10 mouse cellular contexts compared by ENCODE assay signal in the genomic region with DNA sequence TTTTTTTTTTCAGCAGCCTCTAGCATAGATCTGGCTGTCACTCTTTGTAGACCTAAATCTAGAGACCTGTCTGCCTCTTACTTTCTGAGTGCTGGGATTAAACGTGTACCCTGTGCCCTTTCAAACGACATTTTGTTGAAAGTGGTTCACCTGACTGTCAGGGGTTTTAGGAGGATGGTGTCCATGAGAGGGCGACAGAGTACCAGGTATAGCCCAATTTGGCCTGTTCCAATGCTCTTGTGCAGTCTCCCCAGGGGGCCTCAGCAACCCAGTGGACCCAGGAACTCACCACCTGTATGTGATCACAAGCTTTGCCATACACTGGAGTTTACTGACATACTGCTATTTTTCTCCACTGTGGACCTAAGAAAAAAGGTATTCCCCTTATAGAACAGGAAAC. TPM values are rescaled to one million over a fixed set of nuclear protein-coding genes. Genes with fewer than 3 reads are reported as not detected.
DNase-seq lines count a peak whose midpoint lies in the region; ATAC-seq and TF ChIP-seq lines count a peak whose summit lies in the region.
"Had no signal": no experiment of that assay in that cellular context is flagged by ENCODE, and none has a peak within 500 bp of the region (broad histone marks: within the 10 kb centered on the region; RNA-seq: fewer than 3 reads in every experiment).

No protein-coding gene starts in this region.

- H3K4me3 ChIP-seq in cerebellum, adult 2 months (replicated peaks; ENCODE audit: insufficient read depth, low read depth, low read length): no peak overlapping the region
- H3K4me3 ChIP-seq in small intestine, adult 2 months (ENCODE audit: low read depth, low read length): no peak overlapping the region
- H3K4me3 ChIP-seq: embryonic facial prominence, embryonic 15.5 days; liver, embryonic 13.5 days had no signal

- WGBS in cerebellum, adult 2 months: 18% methylated on average over 3 of the region's 3 CpGs
- 9% methylated on average over 3 of the region's 3 CpGs for WGBS in small intestine, adult 2 months

- H3K4me1 ChIP-seq in cerebellum, adult 2 months (ENCODE audit: control insufficient read depth, insufficient read depth, low read length): peaks cover 10% of the 10 kb centered on the region
- H3K4me1 ChIP-seq in small intestine, adult 2 months (ENCODE audit: control insufficient read depth, insufficient read depth, insufficient read length, low read length): no peaks in the 10 kb centered on the region; the same call in 1 of the 2 replicates
- H3K4me1 ChIP-seq: embryonic facial prominence, embryonic 15.5 days had no signal

- no peak for ATAC-seq in erythroblast, adult 5-6 weeks (replicated peaks; ENCODE audit: low FRiP score, poor library complexity, severe bottlenecking)

- TF ChIP-seq POLR2A in cerebellum, adult 2 months (IDR thresholded peaks at IDR 0.05; ENCODE audit: borderline replicate concordance, insufficient read depth, low read length): no peak
- no peak for TF ChIP-seq POLR2A in small intestine, adult 2 months (IDR thresholded peaks at IDR 0.05; ENCODE audit: low read depth, low read length)

- peaks cover 2% of the 10 kb centered on the region; the same call in 1 of the 2 replicates for H3K36me3 ChIP-seq in small intestine, adult 2 months (ENCODE audit: control insufficient read depth, insufficient read depth, low read length)

- DNase-seq in left cerebral cortex, adult 18-20 months (ENCODE audit: low spot score in 2 of 2): peak; percentile 64 to 77
- DNase-seq in left cerebral cortex, adult 11 months (ENCODE audit: low spot score): no peak
- DNase-seq in NIH3T3 (ENCODE audit: low read depth) (peak; percentile 68), liver (peak; percentile 53)
- peak; percentile 46 to 56 for DNase-seq in cerebellum, adult 2 months
- DNase-seq in heart, postnatal 36 days: peak; percentile 53 to 65
- DNase-seq: liver, embryonic 13.5 days had no signal

- intact Hi-C loops in heart, postnatal 36 days (cut with DNase I): loop anchor here (1.0 to 2.0 kb wide), 3 partner anchors 18 to 140 kb away; no protein-coding TSS in a partner anchor

- peak; percentile 83 for TF ChIP-seq CTCF in cerebellum, adult 2 months (IDR thresholded peaks at IDR 0.05; ENCODE audit: borderline replicate concordance, insufficient read depth, low read depth, low read length)
- TF ChIP-seq CTCF in small intestine, adult 2 months (IDR thresholded peaks at IDR 0.05; ENCODE audit: extremely low read depth, insufficient read length, insufficient replicate concordance, low read depth, low read length): peak; percentile 64; the same call in 1 of the 2 replicates

- H3K27me3 ChIP-seq in cerebellum, adult 2 months (ENCODE audit: control insufficient read depth, insufficient read depth, low read length): no peaks in the 10 kb centered on the region
- H3K27me3 ChIP-seq in small intestine, adult 2 months (ENCODE audit: control insufficient read depth, insufficient read depth, low read length): no peaks in the 10 kb centered on the region
- H3K27me3 ChIP-seq: embryonic facial prominence, embryonic 15.5 days; liver, embryonic 13.5 days had no signal

- H3K27ac ChIP-seq in cerebellum, adult 2 months (ENCODE audit: insufficient read depth, low read length): no peak overlapping the region
- H3K27ac ChIP-seq in small intestine, adult 2 months (ENCODE audit: insufficient read depth, low read depth, low read length): no peak overlapping the region
- H3K27ac ChIP-seq: embryonic facial prominence, embryonic 15.5 days; liver, embryonic 13.5 days had no signal

RNA-seq across cellular contexts. Expression of a gene that starts 23.1 kb away (rescaled TPM):
- 1 to 10 TPM; 8.3 to 8.5 TPM for total RNA-seq in left cerebral cortex, adult 18-20 months (2021)
- polyA plus RNA-seq in cerebellum, adult 2 months (2012; rRNA removed): 11.0 and 12.1 TPM in 2 replicates
- total RNA-seq in heart, postnatal 36 days (2021): 1 to 10 TPM; 3.1 to 4.0 TPM
- polyA plus RNA-seq in small intestine, adult 2 months (2012; rRNA removed): 8.7 and 22.0 TPM in 2 replicates
- 29.2 and 33.4 TPM in 2 replicates for total RNA-seq in erythroblast, adult 5-6 weeks (2015; ENCODE audit: low replicate concordance)
- 101 and 103 TPM in 2 replicates for total RNA-seq in erythroblast, adult 5-6 weeks (2017; ENCODE audit: low replicate concordance)

RNA-seq across cellular contexts. Expression of a gene that starts 39.1 kb away (rescaled TPM):
- 1 to 10 TPM; 4.3 to 5.1 TPM for total RNA-seq in left cerebral cortex, adult 18-20 months (2021)
- polyA plus RNA-seq in cerebellum, adult 2 months (2012; rRNA removed): 7.1 and 7.5 TPM in 2 replicates
- total RNA-seq in heart, postnatal 36 days (2021): 10 to 100 TPM; 12.1 to 21.6 TPM
- polyA plus RNA-seq in small intestine, adult 2 months (2012; rRNA removed): 2.8 and 5.0 TPM in 2 replicates
- total RNA-seq in erythroblast, adult 5-6 weeks (2015; ENCODE audit: low replicate concordance): 38.8 and 51.6 TPM in 2 replicates
- 58.8 and 63.7 TPM in 2 replicates for total RNA-seq in erythroblast, adult 5-6 weeks (2017; ENCODE audit: low replicate concordance)
